Mouse (Mus musculus): ENCODE results near the gene Ybx2. TPM values are rescaled to one million over a fixed set of nuclear protein-coding genes. Genes with fewer than 3 reads are reported as not detected.
A peak's percentile ranks its signal among the peaks of the same experiment; 100 is the strongest.
"Not testable (repeated sequence)": the region's sequence is repeated elsewhere in the genome, so short reads cannot be mapped to it uniquely, and the experiment has no call there.

Gene Ybx2
- polyA plus RNA-seq, 1 experiment from 2014 or later: 9.3 TPM

- no peak overlapping the region for H3K4me3 ChIP-seq
- H3K9me3 ChIP-seq: no peaks in the 10 kb centered on the region
- WGBS: 83% methylated on average over 4 of the region's 4 CpGs
- H3K4me2 ChIP-seq (replicated peaks): no peak overlapping the region
- no peak for ATAC-seq (ENCODE audit: low FRiP score, low read depth)
- peaks cover 3% of the 10 kb centered on the region; the same call in 1 of the 2 replicates for H3K27me3 ChIP-seq
- H3K9ac ChIP-seq: no peak overlapping the region
- no peaks in the 10 kb centered on the region for H3K36me3 ChIP-seq
- H3K27ac ChIP-seq: no peak overlapping the region
- H3K4me1 ChIP-seq: peaks cover 10% of the 10 kb centered on the region
Observed at GRCm38 (mm10) chr11:69929712-69930111, 5.9 kb upstream of the Ybx2 start.

- not testable (repeated sequence) for H3K4me3 ChIP-seq; H3K4me2 ChIP-seq (replicated peaks); H3K27me3 ChIP-seq; ATAC-seq (ENCODE audit: low FRiP score, low read depth); H3K27ac ChIP-seq; H3K9ac ChIP-seq; H3K36me3 ChIP-seq; H3K9me3 ChIP-seq
- whole genome bisulfite sequencing: 85% methylated on average over 8 of the region's 8 CpGs
- peaks cover 14% of the 10 kb centered on the region for H3K4me1 ChIP-seq
Observed at GRCm38 (mm10) chr11:69930176-69930575, 5.4 kb upstream of the Ybx2 start.

- Histone ChIP-seq H3K36me3 (no peaks in the 10 kb centered on the region), H3K4me2 (replicated peaks) (no peak overlapping the region), H3K9me3 (no peaks in the 10 kb centered on the region), H3K4me3 (no peak overlapping the region), H3K9ac (peak overlapping the region; percentile 3; the same call in 1 of the 2 replicates), H3K27me3 (peaks cover 4% of the 10 kb centered on the region), H3K27ac (no peak overlapping the region), H3K4me1 (peaks cover 16% of the 10 kb centered on the region)
- no peak for ATAC-seq (ENCODE audit: low FRiP score, low read depth)
- 73% methylated on average over 3 of the region's 3 CpGs for WGBS
Observed at GRCm38 (mm10) chr11:69930967-69931537, 4.5 kb upstream of the Ybx2 start.

GRCm38 (mm10) chr11:69931769-69932168 lies 3.8 kb upstream of the Ybx2 start:
- no peak for ATAC-seq (ENCODE audit: low FRiP score, low read depth)
- Histone ChIP-seq H3K4me2 (replicated peaks) (no peak overlapping the region), H3K4me1 (peaks cover 23% of the 10 kb centered on the region), H3K27me3 (peaks cover 7% of the 10 kb centered on the region), H3K4me3 (no peak overlapping the region), H3K9ac (no peak overlapping the region), H3K27ac (no peak overlapping the region), H3K9me3 (no peaks in the 10 kb centered on the region), H3K36me3 (no peaks in the 10 kb centered on the region)
- WGBS: 67% methylated on average over 8 of the region's 8 CpGs

- Histone ChIP-seq H3K4me3 (no peak overlapping the region), H3K4me2 (replicated peaks) (no peak overlapping the region), H3K36me3 (no peaks in the 10 kb centered on the region), H3K9me3 (no peaks in the 10 kb centered on the region), H3K27ac (no peak overlapping the region), H3K27me3 (peaks cover 11% of the 10 kb centered on the region), H3K4me1 (peaks cover 28% of the 10 kb centered on the region), H3K9ac (no peak overlapping the region)
- 43% methylated on average over 3 of the region's 3 CpGs for WGBS
- ATAC-seq (ENCODE audit: low FRiP score, low read depth): no peak
Observed at GRCm38 (mm10) chr11:69932254-69932653, 3.3 kb upstream of the Ybx2 start.

- ATAC-seq (ENCODE audit: low FRiP score, low read depth): no peak
- no peak overlapping the region for H3K4me3 ChIP-seq
- no peaks in the 10 kb centered on the region for H3K9me3 ChIP-seq
- peaks cover 15% of the 10 kb centered on the region for H3K27me3 ChIP-seq
- H3K4me1 ChIP-seq: peaks cover 36% of the 10 kb centered on the region
- no peak overlapping the region for H3K9ac ChIP-seq
- no peak overlapping the region for H3K4me2 ChIP-seq (replicated peaks)
- WGBS: 75% methylated on average over 4 of the region's 4 CpGs
- H3K36me3 ChIP-seq: no peaks in the 10 kb centered on the region
- no peak overlapping the region for H3K27ac ChIP-seq
Observed at GRCm38 (mm10) chr11:69933066-69933465, 2.5 kb upstream of the Ybx2 start.

- 1% methylated on average over 18 of the region's 18 CpGs for WGBS
- peak overlapping the region; percentile 31; the same call in 1 of the 2 replicates for H3K9ac ChIP-seq
- H3K4me1 ChIP-seq: peaks cover 47% of the 10 kb centered on the region
Observed at GRCm38 (mm10) chr11:69934169-69934568, 1.4 kb upstream of the Ybx2 start.

GRCm38 (mm10) chr11:69934681-69935080 lies 915 bp upstream of the Ybx2 start:
- WGBS: 20% methylated on average over 6 of the region's 6 CpGs
- Histone ChIP-seq H3K9me3 (no peaks in the 10 kb centered on the region), H3K4me3 (peak overlapping the region; percentile 31; the same call in 1 of the 2 replicates), H3K4me2 (replicated peaks) (peak overlapping the region; percentile 100), H3K9ac (no peak overlapping the region), H3K4me1 (peaks cover 48% of the 10 kb centered on the region), H3K27me3 (peaks cover 18% of the 10 kb centered on the region), H3K27ac (no peak overlapping the region; the same call in 1 of the 2 replicates), H3K36me3 (no peaks in the 10 kb centered on the region)
- no peak for ATAC-seq (ENCODE audit: low FRiP score, low read depth)

More at GRCm38 (mm10) chr11:69934169-69934568, 1.4 kb upstream of the Ybx2 start:
- Histone ChIP-seq H3K27ac (no peak overlapping the region), H3K4me2 (replicated peaks) (peak overlapping the region; percentile 100), H3K9me3 (no peaks in the 10 kb centered on the region), H3K4me3 (peak overlapping the region; percentile 31), H3K27me3 (peaks cover 18% of the 10 kb centered on the region), H3K36me3 (no peaks in the 10 kb centered on the region)
- ATAC-seq (ENCODE audit: low FRiP score, low read depth): peak; percentile 20; the same call in 1 of the 2 replicates

- H3K9ac ChIP-seq: peak overlapping the region; percentile 80
- under 1% methylated on average over 29 of the region's 30 CpGs for WGBS
- H3K27ac ChIP-seq: no peak overlapping the region
- H3K4me1 ChIP-seq: peaks cover 48% of the 10 kb centered on the region
- no peaks in the 10 kb centered on the region for H3K36me3 ChIP-seq
- H3K27me3 ChIP-seq: peaks cover 18% of the 10 kb centered on the region
- H3K4me3 ChIP-seq: peak overlapping the region; percentile 64
- no peaks in the 10 kb centered on the region for H3K9me3 ChIP-seq
- 0 out of 2 replicates have a peak, but pooled peaks have one; percentile 1 for ATAC-seq (ENCODE audit: low FRiP score, low read depth)
- peak overlapping the region; percentile 100 for H3K4me2 ChIP-seq (replicated peaks)
Observed at GRCm38 (mm10) chr11:69936156-69936555, 560 bp downstream of the Ybx2 start.

- Histone ChIP-seq H3K4me2 (replicated peaks) (peak overlapping the region; percentile 100), H3K9me3 (no peaks in the 10 kb centered on the region), H3K4me1 (peaks cover 48% of the 10 kb centered on the region), H3K4me3 (peak overlapping the region; percentile 64), H3K27me3 (peaks cover 18% of the 10 kb centered on the region), H3K27ac (no peak overlapping the region), H3K36me3 (peaks cover 4% of the 10 kb centered on the region), H3K9ac (peak overlapping the region; percentile 80)
- no peak for ATAC-seq (ENCODE audit: low FRiP score, low read depth)
- 41% methylated on average over 9 of the region's 9 CpGs for WGBS
Observed at GRCm38 (mm10) chr11:69936714-69937347, 1.2 kb downstream of the Ybx2 start.

GRCm38 (mm10) chr11:69937385-69937784 lies 1.8 kb downstream of the Ybx2 start:
- Histone ChIP-seq H3K27me3 (peaks cover 18% of the 10 kb centered on the region), H3K4me3 (peak overlapping the region; percentile 64; the same call in 1 of the 2 replicates), H3K4me1 (peaks cover 48% of the 10 kb centered on the region), H3K36me3 (peaks cover 9% of the 10 kb centered on the region), H3K9me3 (no peaks in the 10 kb centered on the region), H3K4me2 (replicated peaks) (peak overlapping the region; percentile 100), H3K9ac (no peak overlapping the region; the same call in 1 of the 2 replicates), H3K27ac (no peak overlapping the region)
- WGBS: 37% methylated on average over 4 of the region's 4 CpGs
- ATAC-seq (ENCODE audit: low FRiP score, low read depth): no peak

- peaks cover 48% of the 10 kb centered on the region for H3K4me1 ChIP-seq
- H3K9me3 ChIP-seq: no peaks in the 10 kb centered on the region
- peaks cover 14% of the 10 kb centered on the region for H3K36me3 ChIP-seq
- no peak overlapping the region; the same call in 1 of the 2 replicates for H3K27ac ChIP-seq
- no peak overlapping the region for H3K4me2 ChIP-seq (replicated peaks)
- H3K9ac ChIP-seq: peak overlapping the region; percentile 39; the same call in 1 of the 2 replicates
- no peak overlapping the region for H3K4me3 ChIP-seq
- peaks cover 18% of the 10 kb centered on the region for H3K27me3 ChIP-seq
- ATAC-seq (ENCODE audit: low FRiP score, low read depth): no peak
- 66% methylated on average over 5 of the region's 5 CpGs for WGBS
Observed at GRCm38 (mm10) chr11:69937834-69938233, 2.2 kb downstream of the Ybx2 start.

Measured in limb, embryonic 13.5 days (tissue).